Mouse (Mus musculus) heart, embryonic 12.5 days (tissue): Measurements from ENCODE around the gene Rgl2. TPM values are rescaled to one million over a fixed set of nuclear protein-coding genes. Genes with fewer than 3 reads are reported as not detected.
A peak's percentile ranks its signal among the peaks of the same experiment; 100 is the strongest.

Experiments
- ATAC-seq: fragments of 200-750 bp; cut with Nextera tagmentation; 2 replicates; pipeline ENCODE4 v1.8.0; 2017; ENCODE audit warnings: moderate TSS enrichment, moderate library complexity; ENCODE audit not compliant: insufficient number of reproducible peaks, low FRiP score
- H3K27ac ChIP-seq: fragments of 300-500 bp; sonication (generic); 2 replicates; pipeline ENCODE4 v1.5.1; 2016; ENCODE audit warnings: mild to moderate bottlenecking, moderate library complexity; ENCODE audit not compliant: poor library complexity, severe bottlenecking
- H3K27me3 ChIP-seq: fragments of 300-500 bp; sonication (generic); replicated peaks from 2 replicates; pipeline ENCODE4 v1.6.1; 2016; ENCODE audit warnings: mild to moderate bottlenecking, moderate library complexity
- H3K36me3 ChIP-seq: fragments of 300-500 bp; sonication (generic); 2 replicates; pipeline ENCODE4 v1.6.1; 2016; ENCODE audit warnings: mild to moderate bottlenecking, moderate library complexity
- H3K4me1 ChIP-seq: fragments of 300-500 bp; sonication (generic); replicated peaks from 2 replicates; pipeline ENCODE4 v1.6.1; 2016; ENCODE audit warnings: mild to moderate bottlenecking
- H3K4me2 ChIP-seq: fragments of 300-500 bp; sonication (generic); 2 replicates; pipeline ENCODE4 v1.6.1; 2016; ENCODE audit warnings: mild to moderate bottlenecking, moderate library complexity
- H3K4me3 ChIP-seq: fragments of 300-500 bp; sonication (generic); 2 replicates; pipeline ENCODE4 v1.5.1; 2016; ENCODE audit warnings: mild to moderate bottlenecking
- H3K9ac ChIP-seq: fragments of 300-500 bp; sonication (generic); 2 replicates; pipeline ENCODE4 v1.6.1; 2016; ENCODE audit warnings: mild to moderate bottlenecking, moderate library complexity
- H3K9me3 ChIP-seq: fragments of 300-500 bp; sonication (generic); replicated peaks from 2 replicates; pipeline ENCODE4 v1.6.1; 2016; ENCODE audit warnings: mild to moderate bottlenecking, moderate library complexity
- WGBS: fragments of 180-500 bp; shearing (Covaris S2); methylation state at CpG from one replicate; pipeline ENCODE4 v1.1.7; 2016; 5-methylcytosine and 5-hydroxymethylcytosine counted together
- polyA plus RNA-seq: library from polyadenylated mRNA; unstranded; fragments of >200 nt; fragmentation: Nextera tagmentation; extraction: Ambion mirVana; gene quantifications from 2 replicates; pipeline ENCODE4 v1.2.1, GENCODE M21; 2016

Gene Rgl2
- polyA plus RNA-seq, 1 experiment from 2014 or later, result 48.4 TPM

- peaks cover 16% of the 10 kb centered on the region for H3K4me1 ChIP-seq
- H3K36me3 ChIP-seq, result peaks cover 28% of the 10 kb centered on the region
- H3K27me3 ChIP-seq, result no peaks in the 10 kb centered on the region
- H3K27ac ChIP-seq, result peak overlapping the region; percentile 92
- peak overlapping the region; percentile 77 for H3K9ac ChIP-seq
- H3K4me2 ChIP-seq, result peak overlapping the region; percentile 100
- no peaks in the 10 kb centered on the region for H3K9me3 ChIP-seq
- ATAC-seq, result peak; percentile 48
- H3K4me3 ChIP-seq, result peak overlapping the region; percentile 94
- under 1% methylated on average over 44 of the region's 44 CpGs for WGBS
Observed at GRCm38 (mm10) chr17:33908331-33909076, 20.8 kb upstream of the Rgl2 start.

- Histone ChIP-seq H3K36me3 (peaks cover 35% of the 10 kb centered on the region), H3K4me3 (peak within 1 kb of the TSS; percentile 94), H3K4me1 (peaks cover 16% of the 10 kb centered on the region), H3K9ac (peak within 1 kb of the TSS; percentile 94), H3K4me2 (peak within 1 kb of the TSS; percentile 100), H3K27me3 (no peaks in the 10 kb centered on the region), H3K27ac (peak within 1 kb of the TSS; percentile 92), H3K9me3 (no peaks in the 10 kb centered on the region)
- WGBS, result under 1% methylated on average over 68 of the region's 68 CpGs
- ATAC-seq, result peak; percentile 95
Observed at GRCm38 (mm10) chr17:33909077-33909868, 20.1 kb upstream of the Rgl2 start, which contains the start of gene Daxx. Gene Daxx (plus strand): TSS chr17:33909414.

- peak; percentile 5; the same call in 1 of the 2 replicates for ATAC-seq
- Histone ChIP-seq H3K27ac (peak overlapping the region; percentile 92), H3K9me3 (no peaks in the 10 kb centered on the region), H3K4me3 (peak overlapping the region; percentile 94), H3K4me2 (peak overlapping the region; percentile 100), H3K4me1 (peaks cover 19% of the 10 kb centered on the region), H3K27me3 (no peaks in the 10 kb centered on the region), H3K36me3 (peaks cover 41% of the 10 kb centered on the region), H3K9ac (peak overlapping the region; percentile 94)
- WGBS, result 0% methylated on average over 14 of the region's 14 CpGs
Observed at GRCm38 (mm10) chr17:33909869-33910250, 19.5 kb upstream of the Rgl2 start.

GRCm38 (mm10) chr17:33910346-33911051 is 18.8 kb upstream of the Rgl2 start:
- H3K27me3 ChIP-seq, result no peaks in the 10 kb centered on the region
- 44% methylated on average over 11 of the region's 11 CpGs for WGBS
- peaks cover 45% of the 10 kb centered on the region for H3K36me3 ChIP-seq
- peaks cover 24% of the 10 kb centered on the region for H3K4me1 ChIP-seq
- ATAC-seq, result no peak
- H3K9ac ChIP-seq, result peak overlapping the region; percentile 94
- no peaks in the 10 kb centered on the region for H3K9me3 ChIP-seq
- peak overlapping the region; percentile 94 for H3K4me3 ChIP-seq
- peak overlapping the region; percentile 100 for H3K4me2 ChIP-seq
- peak overlapping the region; percentile 92 for H3K27ac ChIP-seq

- H3K4me2 ChIP-seq, result no peak overlapping the region
- 90% methylated on average over 31 of the region's 31 CpGs for WGBS
- ATAC-seq, result no peak
- no peak overlapping the region for H3K4me3 ChIP-seq
- H3K9ac ChIP-seq, result no peak overlapping the region
- peaks cover 24% of the 10 kb centered on the region for H3K4me1 ChIP-seq
- H3K27me3 ChIP-seq, result no peaks in the 10 kb centered on the region
- peaks cover 45% of the 10 kb centered on the region for H3K36me3 ChIP-seq
- no peak overlapping the region for H3K27ac ChIP-seq
- no peaks in the 10 kb centered on the region for H3K9me3 ChIP-seq
Observed at GRCm38 (mm10) chr17:33911052-33911812, 18.1 kb upstream of the Rgl2 start.

- Histone ChIP-seq H3K4me3 (no peak overlapping the region), H3K36me3 (peaks cover 45% of the 10 kb centered on the region)
- 91% methylated on average over 28 of the region's 28 CpGs for WGBS
Observed at GRCm38 (mm10) chr17:33911813-33912414, 17.4 kb upstream of the Rgl2 start.

GRCm38 (mm10) chr17:33913264-33913663 is 16.1 kb upstream of the Rgl2 start:
- Histone ChIP-seq H3K27ac (no peak overlapping the region), H3K4me3 (no peak overlapping the region), H3K4me1 (peaks cover 32% of the 10 kb centered on the region), H3K9ac (no peak overlapping the region), H3K36me3 (peaks cover 58% of the 10 kb centered on the region), H3K9me3 (no peaks in the 10 kb centered on the region), H3K27me3 (no peaks in the 10 kb centered on the region), H3K4me2 (no peak overlapping the region)
- no peak for ATAC-seq
- 91% methylated on average over 10 of the region's 10 CpGs for WGBS

More at GRCm38 (mm10) chr17:33911813-33912414, 17.4 kb upstream of the Rgl2 start:
- H3K9me3 ChIP-seq, result no peaks in the 10 kb centered on the region
- H3K27me3 ChIP-seq, result no peaks in the 10 kb centered on the region
- no peak overlapping the region for H3K4me2 ChIP-seq
- ATAC-seq, result no peak
- H3K27ac ChIP-seq, result no peak overlapping the region
- H3K4me1 ChIP-seq, result peaks cover 27% of the 10 kb centered on the region
- no peak overlapping the region for H3K9ac ChIP-seq

- Histone ChIP-seq H3K4me3 (no peak overlapping the region), H3K9ac (no peak overlapping the region), H3K9me3 (no peaks in the 10 kb centered on the region), H3K4me1 (peaks cover 34% of the 10 kb centered on the region), H3K27me3 (no peaks in the 10 kb centered on the region), H3K27ac (no peak overlapping the region), H3K36me3 (peaks cover 61% of the 10 kb centered on the region), H3K4me2 (no peak overlapping the region)
- WGBS, result 94% methylated on average over 8 of the region's 8 CpGs
- ATAC-seq, result no peak
Observed at GRCm38 (mm10) chr17:33913905-33914304, 15.4 kb upstream of the Rgl2 start.

- Histone ChIP-seq H3K4me3 (no peak overlapping the region), H3K27me3 (no peaks in the 10 kb centered on the region), H3K4me2 (peak overlapping the region; percentile 79), H3K27ac (no peak overlapping the region), H3K4me1 (peaks cover 38% of the 10 kb centered on the region), H3K9ac (0 out of 2 replicates have a peak overlapping the region, but pooled peaks have one; percentile 40), H3K36me3 (peaks cover 61% of the 10 kb centered on the region), H3K9me3 (no peaks in the 10 kb centered on the region)
- 69% methylated on average over 13 of the region's 13 CpGs for WGBS
- no peak for ATAC-seq
Observed at GRCm38 (mm10) chr17:33914969-33915391, 14.4 kb upstream of the Rgl2 start.

- Histone ChIP-seq H3K36me3 (peaks cover 58% of the 10 kb centered on the region), H3K4me2 (peak within 1 kb of the TSS; percentile 79), H3K27me3 (no peaks in the 10 kb centered on the region), H3K9me3 (no peaks in the 10 kb centered on the region), H3K4me3 (peak within 1 kb of the TSS; percentile 71), H3K4me1 (peaks cover 37% of the 10 kb centered on the region), H3K9ac (peak within 1 kb of the TSS; percentile 78), H3K27ac (peak within 1 kb of the TSS; percentile 84)
- WGBS, result 0% methylated on average over 33 of the region's 34 CpGs
- peak; percentile 87 for ATAC-seq
Observed at GRCm38 (mm10) chr17:33915671-33916250, 13.6 kb upstream of the Rgl2 start, which contains the start of the genes Tapbp and Zbtb22. Gene Tapbp (plus strand): TSS chr17:33915899. Gene Zbtb22 (plus strand): TSS chr17:33915904.
